Mouse (Mus musculus): ENCODE data around the gene Rala.
"Not testable (repeated sequence)": the region's sequence is repeated elsewhere in the genome, so short reads cannot be mapped to it uniquely, and the experiment has no call there.

The Rala gene

DNA sequence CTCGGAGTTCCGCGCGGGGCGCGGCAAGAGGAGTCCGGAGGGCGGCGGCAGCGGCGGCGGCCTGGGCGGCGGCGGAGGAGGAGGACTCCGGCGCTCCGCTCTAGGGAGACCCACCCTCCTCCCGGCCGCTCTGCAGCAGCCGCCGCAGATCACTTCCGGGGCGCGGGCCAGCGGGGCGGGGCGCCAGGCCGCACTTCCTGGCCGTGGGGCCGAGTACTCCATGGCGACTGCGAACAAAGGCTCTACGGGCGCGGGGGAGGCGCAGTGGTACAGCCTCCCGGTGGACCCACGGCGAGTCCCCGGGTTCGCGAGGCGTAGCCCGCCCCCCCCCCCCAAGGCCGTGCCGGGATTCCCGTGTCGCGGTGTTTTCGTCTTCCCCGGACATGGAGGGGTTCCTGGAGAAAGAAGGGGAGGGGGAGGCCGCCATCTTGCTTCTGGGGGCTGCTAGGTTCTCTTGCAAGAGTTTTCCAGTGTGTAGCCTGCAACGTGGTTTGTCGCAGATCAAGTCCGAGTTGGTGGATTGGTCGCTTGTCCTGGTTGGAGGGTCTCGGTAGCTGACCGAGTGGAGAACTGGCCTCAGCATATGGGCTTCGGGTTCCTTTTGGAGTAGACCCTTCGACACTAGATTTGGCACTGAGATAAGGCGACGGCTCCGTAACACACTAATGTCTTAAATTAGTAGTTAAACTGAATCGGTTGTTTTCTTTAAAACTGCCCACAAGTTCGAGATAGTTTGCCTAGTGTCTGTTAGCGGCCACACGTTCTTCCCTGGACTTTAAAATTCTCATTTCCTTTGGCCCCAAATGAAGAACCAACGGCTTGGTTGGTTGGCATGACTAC lies at the start of gene Rala:
TSS of gene Rala (minus strand) at position 162 of the 840 bp plus-strand sequence.
- peak; percentile 85 to 93 for DNase-seq

DNA sequence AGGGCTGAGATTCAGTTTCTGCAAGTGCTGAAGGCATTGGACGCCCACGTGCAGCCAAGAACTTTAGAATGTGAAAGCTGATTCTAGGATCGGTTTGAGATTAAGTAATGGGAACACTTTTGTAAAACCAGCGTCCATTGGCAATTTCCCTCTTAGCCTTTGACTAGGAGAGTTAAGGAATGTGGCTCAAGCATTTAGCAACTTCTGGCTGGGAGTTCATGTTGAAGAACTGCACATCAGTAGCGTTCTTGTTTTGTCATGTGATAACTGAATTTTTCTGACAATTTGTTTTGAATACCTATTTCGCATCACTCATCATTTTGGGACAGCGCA lies 49.4 kb upstream of the Rala start:
- DNase-seq = no peak

DNA sequence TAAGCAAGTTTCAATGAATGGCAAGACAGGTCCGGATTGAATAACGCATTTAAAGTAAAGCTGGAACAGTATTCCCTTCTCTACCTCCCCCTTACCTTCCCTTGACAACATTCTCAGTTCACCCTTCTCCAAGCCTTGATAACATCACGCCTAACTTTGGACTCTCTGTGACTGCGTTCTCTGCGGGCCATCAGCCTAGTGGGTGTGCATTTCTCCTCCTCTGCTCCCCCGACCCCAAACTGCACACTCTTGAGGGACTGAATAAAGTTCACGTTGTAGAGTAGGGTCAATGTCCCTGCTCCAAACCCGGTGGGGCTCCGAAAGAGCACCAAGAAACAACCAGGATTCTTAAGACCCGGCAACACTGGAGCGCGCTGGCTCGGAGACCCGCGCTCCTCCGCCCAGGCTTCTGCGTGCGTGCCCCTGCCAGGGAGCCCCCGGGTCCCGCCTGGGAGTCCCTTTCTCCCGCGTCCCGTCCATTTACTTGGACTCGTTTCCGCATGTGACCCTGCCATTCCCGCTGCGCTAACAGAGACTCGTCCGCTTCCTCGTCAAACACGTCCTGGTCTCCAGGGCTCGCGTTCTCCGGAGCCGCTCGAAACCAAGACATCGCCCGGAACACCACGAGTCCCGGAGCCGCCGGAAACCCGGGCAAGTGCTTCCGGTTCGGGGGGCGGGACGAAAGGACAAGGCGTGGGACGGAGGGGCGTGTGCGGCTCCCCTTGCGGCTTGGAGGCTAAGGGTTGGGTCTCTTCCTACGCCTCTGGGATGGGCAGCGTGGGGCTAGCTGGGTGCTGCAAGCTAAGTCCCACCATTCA lies 48.9 kb upstream of the Rala start, which contains the start of gene Yae1d1:
TSS of gene Yae1d1 (minus strand) at position 653 of the 818 bp plus-strand sequence.
- peak; percentile 75 to 92 for DNase-seq

DNA sequence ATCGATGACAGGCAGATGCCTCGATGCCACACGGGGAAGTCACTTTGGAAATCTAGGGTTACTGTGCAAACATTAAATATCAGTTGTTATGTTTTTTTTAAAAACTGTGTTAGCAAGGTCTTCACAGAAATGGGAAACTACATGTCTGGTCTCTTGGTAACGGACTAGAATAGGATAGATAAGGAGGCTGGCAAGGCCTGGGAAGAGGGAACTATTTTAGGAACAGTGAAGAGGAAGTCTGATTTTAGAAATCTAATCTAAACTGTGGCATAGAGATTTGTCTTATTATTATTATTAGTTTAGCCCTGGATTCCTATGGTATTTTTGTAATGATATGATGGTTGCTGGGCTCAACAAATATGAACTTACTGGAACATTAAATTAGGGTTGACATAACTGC lies 48.0 kb upstream of the Rala start:
- no peak for DNase-seq

DNA sequence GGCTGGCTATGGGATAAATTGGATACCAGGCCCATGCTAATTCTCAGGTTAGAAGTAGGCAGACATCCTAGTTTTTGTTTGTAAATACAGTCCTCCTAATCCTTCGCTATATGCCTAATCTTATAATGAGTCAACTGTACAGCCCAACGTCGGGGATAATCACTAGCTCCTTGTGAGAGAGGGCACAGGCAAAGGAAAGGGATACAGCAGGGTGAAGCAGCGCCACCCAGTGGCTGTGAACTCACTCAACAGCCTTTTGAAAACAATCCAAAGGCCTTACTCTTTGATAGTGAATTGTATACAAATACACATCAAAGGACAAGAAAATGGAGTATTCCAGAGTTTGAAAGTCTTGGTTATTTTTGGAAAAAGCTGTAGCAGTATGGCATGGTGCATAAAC lies 39.2 kb upstream of the Rala start:
- DNase-seq = peak in 1 of 2 experiments; percentile 41

DNA sequence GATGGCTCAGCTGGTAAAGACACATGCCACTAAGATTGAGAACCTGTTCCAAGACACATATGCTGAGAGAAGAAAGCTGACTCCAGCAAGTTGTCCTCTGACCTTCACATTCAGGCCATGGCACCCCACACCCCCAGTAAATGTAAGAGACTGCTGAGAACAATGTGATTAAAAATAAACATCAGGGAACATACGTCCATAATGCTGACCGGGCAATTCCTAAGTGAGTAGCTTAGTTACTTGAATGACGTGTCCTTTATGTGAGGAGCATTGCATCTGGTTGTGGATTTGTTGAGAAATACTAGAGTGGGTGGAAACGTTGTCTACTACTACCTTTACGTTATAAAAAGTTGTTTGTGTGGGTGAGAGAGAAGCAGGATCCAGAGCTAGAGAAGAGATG lies 38.6 kb upstream of the Rala start:
- no peak for DNase-seq

DNA sequence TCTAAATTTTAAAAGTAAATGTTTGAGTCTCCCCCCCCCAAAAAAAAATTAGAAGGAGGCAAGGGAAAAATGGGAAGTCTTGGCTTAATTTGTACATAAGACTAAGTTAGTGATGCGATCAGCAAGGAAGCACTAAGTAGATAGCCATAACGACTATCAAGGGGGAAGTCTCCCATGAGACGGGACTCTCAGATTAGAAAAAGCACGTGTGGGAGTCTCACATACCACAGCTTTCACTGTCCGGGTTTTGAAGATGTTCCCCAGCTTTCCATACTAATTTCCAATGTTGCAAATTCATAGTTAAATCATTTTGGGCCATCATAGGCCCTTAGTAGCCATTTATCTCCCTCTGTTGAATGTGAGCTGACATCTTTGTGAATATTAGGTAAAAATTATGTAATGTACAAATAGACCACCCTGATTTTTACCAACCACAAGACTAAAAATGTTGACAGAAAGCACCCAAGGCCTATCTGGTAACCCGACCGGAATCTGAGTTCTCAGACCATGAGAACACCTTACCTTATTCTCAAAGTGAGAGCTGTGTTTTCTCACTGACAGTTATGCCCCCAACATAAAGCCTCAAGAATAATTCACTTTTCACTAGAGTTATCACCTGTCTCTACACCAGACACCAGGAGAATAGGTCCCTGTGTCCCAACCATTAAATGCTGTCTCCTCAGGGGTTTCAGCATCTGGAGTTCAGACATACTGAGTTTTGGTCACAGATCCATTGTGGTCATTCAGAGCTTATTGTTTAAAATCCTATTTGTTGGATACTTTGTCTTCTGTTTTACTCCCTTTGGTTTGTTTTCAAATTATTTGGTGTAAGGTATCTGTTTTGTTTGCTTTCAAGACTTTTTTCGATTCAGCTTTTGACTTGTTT lies 33.1 kb upstream of the Rala start:
- no peak for DNase-seq

DNA sequence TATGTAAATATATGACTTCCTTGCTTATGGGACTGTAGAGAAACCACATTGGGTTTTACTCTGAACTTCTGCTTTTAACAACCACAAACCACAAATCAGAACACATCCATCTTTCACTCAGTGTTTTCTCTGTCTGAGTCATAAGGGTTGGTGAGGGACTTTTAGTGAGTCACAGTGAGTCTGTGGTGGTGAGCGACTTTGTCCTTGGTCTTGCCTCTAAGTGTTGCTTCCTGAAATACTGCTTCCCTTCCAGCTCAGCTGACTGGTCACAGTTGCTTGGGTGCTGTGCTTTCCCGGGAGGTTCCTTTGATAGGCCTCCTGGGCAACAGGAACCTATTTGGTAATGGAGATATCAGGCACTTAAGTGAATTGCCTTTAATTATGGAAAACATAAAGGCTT lies 31.9 kb upstream of the Rala start:
- DNase-seq = peak; percentile 15 to 19

DNA sequence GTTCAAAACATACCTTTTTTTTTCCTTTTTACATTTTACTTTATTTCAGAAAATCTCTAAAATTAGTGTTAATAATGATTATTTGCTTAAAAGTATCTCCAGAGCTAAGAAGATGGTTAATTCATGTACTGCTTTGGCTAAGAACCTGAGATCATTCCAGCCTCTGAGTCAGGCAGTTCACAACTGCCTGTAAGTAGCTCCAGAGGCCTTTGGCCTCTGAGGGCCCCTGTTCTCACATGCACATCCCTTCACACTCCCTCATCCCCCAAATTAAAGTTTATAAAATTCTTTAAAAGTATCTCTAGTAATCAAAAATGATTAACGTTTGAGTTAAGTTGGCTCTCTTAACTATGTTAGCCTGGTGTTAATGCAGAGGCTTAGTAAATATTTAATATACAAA lies 31.4 kb upstream of the Rala start:
- no peak for DNase-seq

DNA sequence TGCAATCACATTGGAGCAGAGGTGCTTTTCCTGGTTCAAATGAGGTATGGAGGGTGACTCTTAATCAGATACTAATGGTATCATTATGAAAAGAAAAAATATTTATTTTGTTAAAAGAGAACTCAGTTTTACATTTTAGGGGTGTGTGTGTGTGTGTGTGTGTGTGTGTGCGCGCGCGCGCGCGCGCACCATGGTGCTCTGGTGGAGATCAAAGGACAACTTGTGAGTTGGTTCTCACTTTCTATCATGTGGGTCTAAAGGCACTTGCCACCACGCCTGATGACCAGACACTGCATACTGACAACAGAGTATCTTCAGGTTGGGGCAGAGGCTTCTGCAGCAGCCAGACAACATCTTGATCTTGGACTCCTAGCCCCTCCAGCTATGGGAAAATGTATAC lies 30.7 kb upstream of the Rala start:
- no peak for DNase-seq

DNA sequence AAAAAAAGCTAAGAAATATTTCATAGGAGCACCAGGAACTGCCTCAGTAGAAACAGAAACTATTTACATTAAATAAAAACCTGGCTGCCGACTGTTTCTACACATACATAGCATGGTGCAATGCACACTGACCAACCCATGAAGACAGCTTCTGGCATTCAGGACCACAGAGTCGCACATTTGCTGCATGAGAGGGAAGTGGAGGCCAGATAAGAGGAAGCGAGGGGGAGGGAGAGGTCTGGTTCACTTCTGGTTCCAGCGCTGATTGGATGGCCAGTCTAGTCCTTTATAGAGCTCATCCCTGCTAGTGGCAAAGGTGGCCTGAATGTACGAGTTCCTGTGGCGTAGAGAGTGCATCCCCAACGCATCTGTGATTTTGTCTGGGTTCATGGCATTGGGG lies 16.6 kb upstream of the Rala start:
- DNase-seq = no peak

DNA sequence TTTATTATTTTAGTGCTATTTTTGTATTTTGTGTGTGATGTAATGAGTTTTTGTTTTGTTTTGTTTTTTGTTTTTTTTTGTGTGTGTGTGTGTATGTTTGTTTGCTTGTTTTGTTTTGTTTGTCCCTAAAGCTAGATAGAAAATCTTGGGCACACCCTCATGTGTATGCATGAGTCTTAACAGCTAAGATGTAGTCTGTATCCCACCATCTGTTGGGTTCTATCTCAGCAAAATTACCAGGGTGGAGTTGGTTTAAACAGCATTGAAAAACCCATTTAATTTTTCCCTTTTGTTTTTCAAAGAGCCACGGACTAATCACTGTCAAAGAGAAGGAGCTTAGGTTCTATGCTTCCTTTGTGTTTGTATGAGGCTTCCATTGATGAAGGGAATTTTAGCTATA lies 10.2 kb upstream of the Rala start:
- DNase-seq = no peak

DNA sequence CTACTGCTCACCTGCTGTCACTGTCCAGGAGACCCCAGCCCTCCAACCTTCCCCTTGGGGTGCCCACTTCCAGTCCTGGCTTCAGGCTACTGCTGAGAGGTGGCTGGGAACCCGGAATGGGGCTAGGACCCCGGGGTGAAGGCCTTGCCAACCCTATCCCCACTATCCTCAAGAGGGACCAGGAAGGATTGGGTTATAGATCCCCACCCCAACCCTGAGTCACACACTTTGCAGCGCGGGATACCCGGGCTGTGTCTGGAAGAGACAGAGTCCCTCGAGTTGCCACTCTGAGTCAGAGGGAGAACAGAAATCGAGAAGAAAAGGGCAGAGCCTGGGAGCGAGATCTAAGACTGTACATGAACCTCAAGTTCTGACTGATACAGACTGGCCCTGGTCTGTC lies 6.5 kb upstream of the Rala start:
- DNase-seq = not testable (repeated sequence)

DNA sequence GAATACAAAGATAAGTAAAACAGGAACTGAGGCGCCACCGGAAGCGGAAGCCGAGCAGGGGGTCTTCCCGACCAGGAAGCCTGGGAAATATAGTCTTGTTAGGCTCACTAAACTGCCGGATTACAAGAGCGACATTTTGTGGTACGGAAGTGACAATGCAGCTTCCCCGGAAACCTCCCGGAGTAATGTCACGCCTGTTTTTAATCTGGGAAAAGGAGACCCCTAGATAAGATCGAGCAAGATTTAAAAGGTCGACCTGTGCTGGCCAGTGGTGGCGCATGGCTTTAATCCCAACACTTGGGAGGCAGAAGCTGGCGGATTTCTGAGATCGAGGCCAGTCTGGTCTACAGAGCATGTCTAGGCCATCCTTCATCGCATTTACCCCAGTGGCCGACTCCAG lies 5.5 kb upstream of the Rala start:
- no peak for DNase-seq

DNA sequence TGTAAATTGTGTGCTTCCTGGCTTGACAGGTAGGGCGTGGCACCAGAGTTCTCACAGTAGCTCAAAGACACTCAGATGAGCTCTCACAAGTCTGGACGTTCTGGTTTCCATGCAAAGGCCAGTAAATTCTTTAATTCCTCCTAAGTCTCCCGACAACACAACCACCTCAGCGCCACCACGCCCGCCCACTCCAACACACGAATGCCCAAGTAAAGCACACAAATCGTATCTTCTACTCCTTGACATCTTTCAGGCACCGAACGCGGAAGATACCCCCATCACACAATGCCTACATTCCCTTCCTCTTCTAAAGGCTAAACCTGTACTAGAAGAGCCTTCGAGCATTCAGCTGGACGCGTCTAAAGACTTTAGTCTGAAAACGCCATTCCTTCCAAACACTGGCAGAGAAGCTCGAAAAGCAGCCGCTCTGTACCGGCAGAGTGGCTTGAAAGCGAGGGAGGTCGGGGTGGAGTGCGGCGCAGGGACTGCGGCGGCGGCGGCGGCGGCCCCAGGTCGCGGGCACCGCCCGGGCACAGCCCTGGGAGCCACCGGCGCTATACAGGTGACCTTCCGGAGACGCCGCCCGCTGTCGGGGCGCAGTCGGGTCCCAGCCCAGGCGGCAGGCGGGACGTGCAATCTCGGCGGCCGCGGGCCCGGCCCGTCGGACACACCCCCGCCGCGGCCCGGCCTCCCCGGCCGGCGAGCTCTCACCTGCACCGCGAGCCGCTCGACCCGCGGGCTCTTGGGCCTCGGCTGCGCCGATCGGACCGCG lies 547 bp downstream of the Rala start:
- DNase-seq = peak; percentile 8 to 31

DNA sequence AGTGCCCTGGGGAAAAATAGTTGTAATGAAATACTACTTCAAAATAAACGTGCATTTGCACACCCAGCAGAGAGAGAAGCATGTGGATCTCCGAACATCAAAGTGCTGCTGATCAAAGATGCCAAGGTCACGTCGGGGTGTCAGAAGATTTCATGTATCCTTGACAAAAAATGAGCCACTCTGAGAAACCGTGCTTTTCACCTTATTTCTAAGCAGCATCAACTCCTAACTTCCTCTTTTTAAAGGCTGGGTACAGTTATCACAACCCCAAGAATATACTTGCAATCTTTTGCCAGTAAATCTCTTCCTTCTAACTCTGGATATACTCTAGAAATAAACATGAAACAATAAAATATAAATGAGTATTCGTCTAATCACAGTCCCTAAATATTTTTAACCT lies 1.7 kb downstream of the Rala start:
- no peak for DNase-seq

DNA sequence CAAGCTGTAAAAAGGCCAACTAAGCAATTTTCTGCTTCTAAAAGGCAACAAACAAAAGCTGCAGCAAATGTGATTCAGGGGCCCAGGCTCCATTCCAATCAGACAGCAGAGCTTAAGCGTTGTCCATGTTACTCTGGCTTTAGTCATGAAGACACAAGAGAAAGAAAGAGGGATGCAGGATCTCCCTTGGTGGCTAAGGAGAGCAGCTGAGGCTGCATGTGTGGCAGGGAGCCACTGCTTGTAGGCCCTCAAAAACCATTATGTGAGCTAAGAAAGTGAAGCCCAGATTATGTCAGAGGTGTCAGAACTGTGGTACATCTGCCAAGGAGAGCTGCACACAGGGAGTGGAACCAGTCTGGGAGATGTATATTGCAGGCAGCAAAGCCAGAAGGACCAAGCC lies 36.7 kb downstream of the Rala start:
- DNase-seq = no peak

DNA sequence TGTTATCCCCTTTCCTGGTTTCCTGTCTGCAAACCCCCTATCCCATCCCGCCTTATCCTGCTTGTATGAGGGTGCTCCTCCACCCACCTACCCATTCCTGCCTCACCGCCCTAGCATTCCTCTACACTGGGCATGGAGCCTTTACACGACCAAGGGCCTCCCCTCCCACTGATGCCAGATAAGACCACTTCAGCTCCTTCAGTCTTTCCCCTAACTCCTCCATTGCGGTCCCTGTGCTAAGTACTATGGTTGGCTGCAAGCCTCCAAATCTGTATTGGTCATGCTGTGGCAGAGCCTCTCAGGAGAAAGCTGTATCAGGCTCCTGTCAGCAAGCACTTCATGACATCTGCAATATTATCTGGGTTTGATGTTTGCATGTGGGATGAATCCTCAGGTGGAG lies 42.6 kb downstream of the Rala start:
- no peak for DNase-seq

DNA sequence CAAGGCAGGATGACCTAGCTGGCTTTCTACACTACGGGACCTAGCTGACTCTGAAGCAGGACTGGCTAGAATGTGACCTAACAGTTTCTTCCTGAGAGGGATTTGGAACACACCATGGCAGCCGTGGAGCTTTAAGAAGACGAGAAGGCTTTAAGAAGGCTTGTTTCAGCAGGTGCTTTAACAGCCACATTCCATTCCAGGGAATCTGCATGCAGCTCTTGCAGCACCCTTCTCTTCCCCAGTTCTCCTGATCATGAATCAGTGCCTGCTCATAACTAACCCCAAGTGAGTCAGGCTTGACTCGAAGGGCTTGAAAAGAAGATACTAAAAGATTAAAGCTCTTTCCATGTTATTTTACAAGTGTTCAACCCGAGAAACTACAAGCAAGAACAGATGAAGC lies 43.4 kb downstream of the Rala start:
- no peak for DNase-seq

DNA sequence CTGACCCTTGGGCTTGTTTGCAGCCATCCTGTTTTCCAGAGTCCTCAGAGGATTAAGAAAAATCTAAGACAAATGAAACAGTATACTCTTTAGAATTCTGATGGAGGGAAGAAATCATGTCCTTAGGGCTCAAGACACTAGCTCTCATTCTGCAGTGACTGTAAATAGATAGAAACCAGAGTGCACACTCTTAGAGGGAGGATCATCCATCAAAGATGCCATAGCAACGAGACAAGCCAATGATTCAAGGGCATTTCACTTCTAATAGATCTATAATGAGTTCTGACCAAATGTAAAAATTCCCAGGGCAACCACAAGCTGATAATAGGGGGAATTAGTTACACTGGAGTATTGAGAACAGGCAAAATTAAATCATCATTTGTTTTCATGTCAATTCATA lies 47.0 kb downstream of the Rala start:
- no peak for DNase-seq

DNA sequence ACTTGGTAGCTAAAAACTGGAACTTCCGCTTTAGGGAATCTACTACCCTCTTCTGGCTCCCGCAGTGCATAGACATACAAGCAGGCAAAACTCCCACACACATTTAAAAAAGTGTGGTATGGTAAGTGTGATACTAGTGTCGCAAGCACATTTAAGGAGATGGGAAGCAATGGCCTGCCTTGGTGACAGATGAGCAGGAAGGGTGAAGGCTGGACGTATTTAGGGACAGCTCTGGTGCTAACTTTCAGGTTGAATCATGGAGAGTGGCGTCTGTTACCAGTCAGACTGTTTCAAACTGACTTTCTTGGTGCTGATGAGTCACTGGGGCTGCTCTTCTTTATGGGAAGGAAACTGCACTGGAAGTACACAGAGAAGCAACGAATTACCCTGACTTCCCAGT lies 52.5 kb downstream of the Rala start:
- no peak for DNase-seq

DNA sequence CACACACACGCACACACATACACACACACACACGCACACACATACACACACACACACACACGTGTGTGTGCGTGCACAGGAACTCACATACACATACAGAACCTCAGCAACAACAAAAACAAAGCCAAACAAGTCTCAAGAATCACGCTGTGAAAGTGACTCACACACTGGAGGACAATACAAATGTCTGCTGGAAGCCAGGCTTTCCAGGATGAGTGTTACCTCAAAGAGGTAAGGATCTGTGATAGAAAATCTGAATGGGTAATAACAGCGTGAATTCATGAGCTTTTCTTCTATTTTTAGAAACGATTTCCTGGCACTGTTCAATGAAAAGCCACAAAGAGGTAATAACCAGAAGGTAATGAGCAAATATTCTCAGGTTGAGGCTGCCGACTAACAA lies 59.8 kb downstream of the Rala start:
- no peak for DNase-seq

All from spleen, adult 18-20 months (tissue).